Mouse (Mus musculus): ENCODE measurements at regions not wholly inside any gene's neighbourhood (a gene's known extent, or its start where the extent isn't known, plus 50 kb on each side); places are given as distances from the start of the nearest gene placed in this dataset.

- TF ChIP-seq CTCF (IDR thresholded peaks at IDR 0.05; ENCODE audit: extremely low read depth, insufficient read depth, insufficient read length, insufficient replicate concordance) (no peak), POLR2A (IDR thresholded peaks at IDR 0.05; ENCODE audit: low read depth, low read length) (no peak)
These were observed 64.0 kb upstream of the Foxn3 start for GRCm38 (mm10) chr12:99627201-99627897.
